Mouse (Mus musculus) liver, embryonic 16.5 days (tissue): Measurements from ENCODE around the gene Sesn2. TPM values are rescaled to one million over a fixed set of nuclear protein-coding genes. Genes with fewer than 3 reads are reported as not detected.

Experiments used
- ATAC-seq: fragments of 200-750 bp; cut with Nextera tagmentation; 2 replicates; pipeline ENCODE4 v1.8.0; 2017; ENCODE audit warnings: low read depth, mild to moderate bottlenecking, moderate number of reproducible peaks, moderate library complexity
- H3K27ac ChIP-seq: fragments of 300-500 bp; sonication (generic); 2 replicates; pipeline ENCODE4 v1.5.1; 2014; ENCODE audit warnings: mild to moderate bottlenecking, low read length
- H3K27me3 ChIP-seq: fragments of 300-500 bp; sonication (generic); 2 replicates; pipeline ENCODE4 v1.6.1; 2014; ENCODE audit warnings: low read depth, low read length, mixed read lengths; ENCODE audit not compliant: control insufficient read depth, insufficient read depth
- H3K36me3 ChIP-seq: fragments of 300-500 bp; sonication (generic); 2 replicates; pipeline ENCODE4 v1.6.1; 2014; ENCODE audit warnings: mild to moderate bottlenecking; ENCODE audit not compliant: control insufficient read depth, insufficient read depth
- H3K4me1 ChIP-seq: fragments of 300-500 bp; sonication (generic); 2 replicates; pipeline ENCODE4 v1.6.1; 2014; ENCODE audit warnings: low read depth, low read length, mixed read lengths; ENCODE audit not compliant: control insufficient read depth
- H3K4me2 ChIP-seq: fragments of 300-500 bp; sonication (generic); 2 replicates; pipeline ENCODE4 v1.6.1; 2014; ENCODE audit warnings: low read depth, low read length, mixed read lengths
- H3K4me3 ChIP-seq: fragments of 300-500 bp; sonication (generic); 2 replicates; pipeline ENCODE4 v1.5.1; 2014; ENCODE audit warnings: low read depth, mild to moderate bottlenecking, low read length
- H3K9ac ChIP-seq: fragments of 300-500 bp; sonication (generic); 2 replicates; pipeline ENCODE4 v1.6.1; 2014; ENCODE audit warnings: low read depth, low read length
- H3K9me3 ChIP-seq: fragments of 300-500 bp; sonication (generic); replicated peaks from 2 replicates; pipeline ENCODE4 v1.6.1; 2016; ENCODE audit warnings: low read length; ENCODE audit not compliant: control insufficient read depth
- WGBS: fragments of 180-500 bp; shearing (Covaris S2); extraction: QIAGEN DNeasy Blood & Tissue Kit; methylation state at CpG from one replicate; pipeline ENCODE4 v1.1.7; 2014; ENCODE audit not compliant: insufficient replicate concordance; 5-methylcytosine and 5-hydroxymethylcytosine counted together
- polyA plus RNA-seq: library from polyadenylated mRNA; unstranded; fragments of >200 nt; fragmentation: Nextera tagmentation; extraction: Ambion mirVana; gene quantifications from 2 replicates; pipeline ENCODE4 v1.2.1, GENCODE M21; 2015

Sesn2 gene
- polyA plus RNA-seq, 1 experiment from 2014 or later: 7.9 TPM

GRCm38 (mm10) chr4:132519188-132519587 lies 8.9 kb upstream of the Sesn2 start:
- ATAC-seq: no peak
- 72% methylated on average over 3 of the region's 3 CpGs for WGBS
- no peaks in the 10 kb centered on the region for H3K36me3 ChIP-seq

DNA sequence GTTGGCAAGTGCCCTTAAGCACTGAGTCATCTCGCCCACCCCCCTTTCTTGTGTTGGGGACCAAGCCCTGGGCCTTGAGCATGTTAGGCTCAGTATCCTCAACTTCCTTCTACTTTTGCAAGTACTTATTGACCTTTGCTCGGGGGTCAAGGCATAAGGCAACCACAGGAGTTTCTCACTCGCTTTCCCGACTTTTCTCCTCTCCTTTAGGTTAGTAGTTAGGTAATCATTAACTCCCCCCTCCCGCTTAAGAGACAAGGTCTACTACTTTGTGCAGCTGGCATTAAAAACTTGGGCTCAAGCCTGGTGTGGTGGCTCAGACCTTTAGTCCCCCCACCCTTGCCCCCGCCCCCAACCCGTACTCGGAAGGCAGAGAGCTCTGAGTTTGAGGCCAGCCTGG lies 7.8 kb upstream of the Sesn2 start:
- ATAC-seq: no peak
- no peak overlapping the region for H3K9ac ChIP-seq
- no peaks in the 10 kb centered on the region for H3K9me3 ChIP-seq
- no peaks in the 10 kb centered on the region for H3K27me3 ChIP-seq
- H3K27ac ChIP-seq: no peak overlapping the region
- no peak overlapping the region for H3K4me3 ChIP-seq
- no peak overlapping the region for H3K4me2 ChIP-seq
- WGBS: 63% methylated on average over 8 of the region's 8 CpGs
- H3K4me1 ChIP-seq: peaks cover 21% of the 10 kb centered on the region
- H3K36me3 ChIP-seq: no peaks in the 10 kb centered on the region

More at GRCm38 (mm10) chr4:132519188-132519587, 8.9 kb upstream of the Sesn2 start:
- no peak overlapping the region for H3K4me2 ChIP-seq
- H3K9ac ChIP-seq: no peak overlapping the region
- no peaks in the 10 kb centered on the region for H3K9me3 ChIP-seq
- no peak overlapping the region for H3K27ac ChIP-seq
- peaks cover 13% of the 10 kb centered on the region for H3K4me1 ChIP-seq
- no peaks in the 10 kb centered on the region for H3K27me3 ChIP-seq
- no peak overlapping the region for H3K4me3 ChIP-seq

DNA sequence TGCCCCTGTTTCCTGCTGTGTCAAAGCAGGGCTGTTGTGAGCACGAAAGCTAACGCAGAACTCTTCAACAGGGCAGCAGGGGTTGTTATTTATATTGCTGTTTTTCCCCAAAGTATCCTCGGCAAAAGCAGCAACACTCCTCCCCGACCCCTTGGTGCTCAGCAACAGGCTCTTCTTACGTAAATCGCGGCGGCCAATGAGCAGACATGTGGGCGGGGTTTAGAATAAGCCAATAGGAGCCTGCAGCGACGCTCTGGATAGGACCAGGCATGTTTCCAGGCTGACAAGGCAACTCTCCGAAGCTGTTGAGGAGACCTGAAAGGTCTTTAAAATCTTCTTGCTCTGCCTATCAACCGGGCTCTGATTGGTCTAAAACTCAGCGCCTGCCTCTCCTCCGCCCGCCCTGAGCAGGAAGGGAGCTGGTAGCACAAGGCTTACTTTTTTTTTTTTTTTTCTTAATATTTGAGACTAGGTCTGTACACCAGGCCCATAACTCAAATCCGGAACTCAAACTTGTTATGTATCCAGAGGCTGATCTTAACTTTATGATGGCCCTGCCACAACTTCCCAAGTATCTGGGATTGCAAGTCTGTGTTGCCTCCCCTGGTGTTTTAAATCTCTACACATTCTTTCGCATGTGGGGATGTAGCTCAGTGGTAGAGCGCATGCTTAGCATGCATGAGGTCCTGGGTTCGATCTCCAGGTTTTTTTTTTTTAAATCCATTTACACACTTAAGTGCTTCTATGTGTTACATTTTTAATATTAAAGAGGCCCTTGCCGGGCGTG lies 5.3 kb upstream of the Sesn2 start:
- Histone ChIP-seq H3K4me1 (peaks cover 42% of the 10 kb centered on the region), H3K36me3 (no peaks in the 10 kb centered on the region), H3K9me3 (no peaks in the 10 kb centered on the region), H3K4me3 (peak overlapping the region; percentile 65), H3K27ac (peak overlapping the region; percentile 91), H3K9ac (peak overlapping the region; percentile 65), H3K27me3 (no peaks in the 10 kb centered on the region), H3K4me2 (peak overlapping the region; percentile 87)
- WGBS: 19% methylated on average over 22 of the region's 22 CpGs
- peak; percentile 90 for ATAC-seq

DNA sequence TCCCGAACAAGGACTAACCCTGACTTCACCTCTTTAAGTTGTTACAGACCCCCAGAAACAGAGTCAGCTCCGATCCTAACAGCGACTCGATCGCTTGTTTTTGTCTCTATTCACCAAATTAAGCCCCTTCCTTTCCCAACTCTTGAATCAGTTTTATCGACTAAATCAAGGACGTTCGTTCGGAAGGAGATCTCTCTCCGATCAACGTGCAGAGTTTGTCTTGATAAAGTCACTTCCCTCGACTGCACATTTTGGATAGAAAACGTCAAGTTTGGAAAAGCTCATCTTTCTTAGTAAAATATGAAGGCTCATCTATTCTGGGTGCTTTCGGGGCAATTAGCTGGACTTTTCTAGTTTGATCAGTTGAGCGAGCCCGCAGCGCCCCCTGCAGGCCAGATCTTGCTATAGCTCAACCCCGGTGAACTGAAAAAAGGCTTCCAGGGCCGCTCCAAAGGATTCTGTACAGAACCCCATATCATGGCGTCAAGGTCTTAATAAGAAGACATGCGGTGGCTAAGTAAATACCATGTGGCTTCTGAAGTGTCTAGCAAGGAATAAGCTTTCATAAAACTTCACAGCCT lies 4.3 kb upstream of the Sesn2 start:
- WGBS: 1% methylated on average over 21 of the region's 21 CpGs
- H3K4me1 ChIP-seq: peaks cover 43% of the 10 kb centered on the region
- peak overlapping the region; percentile 65 for H3K4me3 ChIP-seq
- peak overlapping the region; percentile 87 for H3K4me2 ChIP-seq
- H3K27me3 ChIP-seq: no peaks in the 10 kb centered on the region
- no peaks in the 10 kb centered on the region for H3K36me3 ChIP-seq
- peak overlapping the region; percentile 65 for H3K9ac ChIP-seq
- peak; percentile 26 for ATAC-seq
- peak overlapping the region; percentile 80 for H3K27ac ChIP-seq
- no peaks in the 10 kb centered on the region for H3K9me3 ChIP-seq

- H3K36me3 ChIP-seq: no peaks in the 10 kb centered on the region
- 27% methylated on average over 14 of the region's 14 CpGs for WGBS
- H3K9ac ChIP-seq: peak overlapping the region; percentile 32
- H3K4me3 ChIP-seq: 0 out of 2 replicates have a peak overlapping the region, but pooled peaks have one; percentile 4
- H3K9me3 ChIP-seq: no peaks in the 10 kb centered on the region
- H3K4me2 ChIP-seq: peak overlapping the region; percentile 44
- no peak for ATAC-seq
- H3K27me3 ChIP-seq: no peaks in the 10 kb centered on the region
- peak overlapping the region; percentile 79 for H3K27ac ChIP-seq
- H3K4me1 ChIP-seq: peaks cover 51% of the 10 kb centered on the region
Observed at GRCm38 (mm10) chr4:132513395-132514273, 3.3 kb upstream of the Sesn2 start.

- no peak for ATAC-seq
Observed at GRCm38 (mm10) chr4:132512080-132512479, 1.8 kb upstream of the Sesn2 start.

DNA sequence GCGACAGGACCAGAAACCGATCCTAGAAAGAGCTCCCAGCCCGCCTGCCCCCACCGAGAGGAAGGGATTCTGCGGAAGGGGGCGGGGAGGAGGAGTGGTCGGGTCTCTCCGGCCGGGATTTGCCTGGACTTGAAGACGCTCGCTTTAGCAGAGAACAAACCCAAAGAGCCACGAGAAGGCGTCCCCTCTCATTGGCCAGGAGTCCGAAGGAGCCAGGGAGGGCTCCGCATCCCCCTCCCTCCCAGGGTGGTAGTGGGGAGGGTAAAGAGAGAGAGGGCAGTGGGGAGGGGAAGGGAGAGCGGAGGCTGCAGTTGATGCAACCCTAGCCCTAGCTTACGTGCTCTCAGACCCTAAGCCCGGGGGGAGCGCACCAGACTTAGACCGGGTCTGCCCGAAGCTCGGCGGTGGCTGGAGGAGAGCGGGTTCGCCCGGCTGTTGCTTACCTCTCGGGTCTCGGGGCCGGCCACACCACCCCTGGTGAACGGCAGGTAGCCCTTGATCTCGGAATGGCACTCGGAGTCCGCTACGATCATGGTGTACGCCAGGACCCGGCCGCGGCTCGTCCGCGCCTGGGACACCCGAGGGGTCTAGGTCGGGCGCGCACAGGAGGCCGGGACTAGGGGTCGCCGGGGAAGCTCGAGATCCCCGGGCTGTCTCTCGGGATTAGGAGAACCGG lies 542 bp downstream of the Sesn2 start:
- Histone ChIP-seq H3K36me3 (no peaks in the 10 kb centered on the region), H3K27ac (peak overlapping the region; percentile 81), H3K9me3 (no peaks in the 10 kb centered on the region), H3K4me1 (peaks cover 76% of the 10 kb centered on the region), H3K9ac (peak overlapping the region; percentile 92), H3K27me3 (no peaks in the 10 kb centered on the region), H3K4me2 (peak overlapping the region; percentile 97), H3K4me3 (peak overlapping the region; percentile 88)
- peak; percentile 19 for ATAC-seq
- under 1% methylated on average over 51 of the region's 52 CpGs for WGBS

More at GRCm38 (mm10) chr4:132512080-132512479, 1.8 kb upstream of the Sesn2 start:
- H3K4me3 ChIP-seq: no peak overlapping the region; the same call in 1 of the 2 replicates
- no peaks in the 10 kb centered on the region for H3K9me3 ChIP-seq
- H3K4me2 ChIP-seq: peak overlapping the region; percentile 36
- no peaks in the 10 kb centered on the region for H3K27me3 ChIP-seq
- 38% methylated on average over 3 of the region's 3 CpGs for WGBS
- peak overlapping the region; percentile 69 for H3K27ac ChIP-seq
- H3K36me3 ChIP-seq: no peaks in the 10 kb centered on the region
- H3K4me1 ChIP-seq: peaks cover 64% of the 10 kb centered on the region
- H3K9ac ChIP-seq: peak overlapping the region; percentile 40

DNA sequence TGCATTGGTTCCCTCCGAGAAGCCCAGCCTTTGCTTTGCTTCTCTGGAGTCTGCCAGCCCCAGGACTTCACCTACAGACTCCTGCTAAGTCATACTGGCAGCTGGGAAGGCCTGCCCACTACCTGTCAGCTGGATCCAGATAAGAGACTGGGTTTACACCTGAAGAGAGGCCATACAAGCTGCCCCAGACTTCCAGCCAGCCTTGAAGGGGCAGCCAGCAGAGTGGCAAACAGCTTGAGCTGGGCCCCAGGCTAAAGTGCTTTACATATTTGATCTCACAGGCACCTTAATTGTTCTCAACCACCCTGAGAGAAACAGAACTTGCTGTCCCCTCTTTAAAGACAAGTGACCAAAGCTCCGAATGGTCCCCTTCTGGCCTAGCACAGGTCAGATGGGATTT lies 3.1 kb downstream of the Sesn2 start:
- no peak overlapping the region for H3K4me3 ChIP-seq
- peaks cover 72% of the 10 kb centered on the region for H3K4me1 ChIP-seq
- H3K27me3 ChIP-seq: no peaks in the 10 kb centered on the region
- H3K27ac ChIP-seq: 0 out of 2 replicates have a peak overlapping the region, but pooled peaks have one; percentile 3
- H3K36me3 ChIP-seq: no peaks in the 10 kb centered on the region
- WGBS: 57% methylated on average over 2 of the region's 2 CpGs
- H3K9me3 ChIP-seq: no peaks in the 10 kb centered on the region
- H3K4me2 ChIP-seq: no peak overlapping the region
- ATAC-seq: no peak
- no peak overlapping the region for H3K9ac ChIP-seq
